Mouse (Mus musculus): ENCODE data around the gene Zdhhc19.

- no peak for TF ChIP-seq CTCF (IDR thresholded peaks at IDR 0.05; ENCODE audit: control insufficient read depth, insufficient read depth, insufficient read length)
- TF ChIP-seq MYOG (IDR thresholded peaks at IDR 0.05; ENCODE audit: control insufficient read depth, extremely low read depth, insufficient read length): no peak
These were observed 35.5 kb upstream of the Zdhhc19 start for GRCm38 (mm10) chr16:32460518-32460917.
